Mouse (Mus musculus) right cerebral cortex, adult 2 months (tissue): ENCODE results near the gene Olfr862.

Experiments
- DNase-seq, 2 experiments: peaks; one replicate each; pipeline ENCODE4 v3.0.0; 2021 to 2022; ENCODE audit warnings: low spot score in 2 of 2

Olfr862 gene

DNA sequence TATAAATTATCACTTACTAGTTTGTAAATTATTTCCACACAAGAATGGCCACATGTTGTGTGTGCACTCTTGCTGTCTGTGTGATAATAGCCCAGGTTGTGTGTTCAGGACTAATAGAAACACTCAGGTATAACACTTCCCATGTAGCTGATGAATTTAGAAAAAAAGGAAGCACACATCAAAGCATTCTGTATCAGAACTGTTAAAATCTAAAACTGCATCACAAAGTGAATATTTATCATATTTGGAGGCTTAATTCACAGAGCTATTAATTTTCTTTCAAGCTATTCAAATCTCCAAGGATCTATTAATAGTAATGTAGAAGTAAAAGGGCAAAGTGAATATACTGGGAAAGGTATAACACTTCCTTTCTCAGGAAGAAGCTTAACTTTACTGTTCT, at the start of gene Olfr862:
Gene Olfr862 (minus strand): TSS at position 101 of the 400 bp plus-strand sequence.
- DNase-seq: no peak

DNA sequence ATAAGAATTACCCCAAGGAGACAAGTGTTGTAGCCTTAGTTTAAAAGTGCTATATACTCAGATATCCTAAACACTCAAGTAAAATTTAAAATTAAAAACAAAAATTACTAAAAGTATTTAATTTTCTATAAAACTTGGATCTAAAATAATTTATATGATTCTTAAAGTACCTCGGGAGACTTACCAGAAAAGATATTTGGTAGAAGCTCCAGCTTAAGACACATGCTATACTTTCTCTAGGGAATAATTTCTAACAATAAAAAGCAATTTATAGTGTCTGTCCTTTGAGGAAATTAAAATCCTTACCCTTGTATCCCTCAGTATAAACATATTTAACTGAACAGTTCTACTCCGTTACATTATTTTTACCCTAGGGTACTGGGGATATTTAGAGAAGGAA, 28.8 kb upstream of the Olfr862 start, which contains the start of gene Olfr77:
Gene Olfr77 (plus strand): TSS at position 301 of the 400 bp plus-strand sequence.
- DNase-seq: no peak

DNA sequence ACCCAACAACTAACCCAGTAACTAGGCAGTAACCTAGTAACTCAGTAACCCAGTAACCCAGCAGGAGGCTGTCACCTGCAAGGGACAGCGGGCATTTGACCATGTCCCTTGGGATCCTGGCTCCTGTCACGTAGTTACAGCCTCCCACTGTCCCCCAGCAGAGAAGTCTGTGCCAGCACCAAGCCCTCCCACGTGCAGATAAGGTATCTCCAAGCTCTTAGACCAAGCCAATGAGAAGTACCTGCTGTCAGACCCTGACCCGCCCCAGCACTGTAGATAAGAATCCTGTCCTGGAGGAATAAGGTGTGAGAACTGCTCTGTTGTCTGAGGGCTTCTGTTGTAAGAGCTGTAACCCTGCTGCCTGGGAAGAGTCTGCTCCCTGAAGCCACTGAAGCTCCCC, 23.4 kb upstream of the Olfr862 start:
- DNase-seq: no peak

DNA sequence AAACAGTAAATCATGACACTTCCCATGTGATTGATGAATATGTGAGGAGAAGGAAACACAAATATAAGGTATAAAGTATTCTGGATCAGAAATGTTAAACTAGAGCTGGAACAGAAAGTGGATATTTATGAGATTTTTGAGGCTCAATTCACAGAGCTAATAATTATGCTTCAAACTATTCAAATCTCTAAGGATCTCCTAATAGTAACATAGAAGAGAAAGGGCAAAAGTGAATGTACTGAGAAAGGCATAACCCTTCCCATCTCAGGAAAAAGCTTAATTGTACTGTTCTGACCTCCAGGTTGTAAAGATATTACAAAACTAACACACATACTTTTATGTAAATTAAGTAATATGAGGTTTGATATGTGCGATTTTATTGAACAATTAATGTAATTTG, 38.2 kb downstream of the Olfr862 start, which contains the start of gene Olfr860:
Gene Olfr860 (minus strand): TSS at position 101 of the 400 bp plus-strand sequence.
- DNase-seq: no peak
